Comparison of ENCODE assay signal across 19 mouse cellular contexts in the genomic region with DNA sequence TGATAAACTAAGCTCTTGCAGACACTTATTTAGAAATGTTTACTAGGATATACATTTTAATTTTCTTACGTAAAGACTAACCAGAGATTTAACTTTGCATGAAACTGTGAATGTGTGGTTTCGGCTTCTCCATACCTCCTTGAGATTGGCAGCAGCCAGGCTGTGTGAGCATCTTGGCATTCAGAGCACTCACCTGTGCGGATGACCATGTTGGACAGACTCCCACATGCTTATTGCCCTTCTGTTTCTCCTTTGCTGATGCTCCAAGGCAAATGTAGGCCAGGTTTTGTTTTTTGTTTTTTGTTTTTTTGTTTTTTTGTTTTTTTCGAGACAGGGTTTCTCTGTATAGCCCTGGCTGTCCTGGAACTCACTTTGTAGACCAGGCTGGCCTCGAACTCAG. TPM values are rescaled to one million over a fixed set of nuclear protein-coding genes. Genes with fewer than 3 reads are reported as not detected.
"Had no signal": no experiment of that assay in that cellular context is flagged by ENCODE, and none has a peak within 500 bp of the region (broad histone marks: within the 10 kb centered on the region; RNA-seq: fewer than 3 reads in every experiment).

No protein-coding gene starts in this region.

- H3K4me1 ChIP-seq: kidney, embryonic 15.5 days; limb, embryonic 10.5 days; lung, embryonic 15.5 days; midbrain, embryonic 10.5 days had no signal

- H3K9me3 ChIP-seq: kidney, embryonic 15.5 days; limb, embryonic 10.5 days; limb, embryonic 13.5 days; liver, embryonic 12.5 days; liver, embryonic 15.5 days; lung, embryonic 15.5 days; megakaryocyte, embryonic 14.5 days; midbrain, embryonic 10.5 days had no signal

- H3K27ac ChIP-seq: kidney, embryonic 15.5 days; limb, embryonic 10.5 days; limb, embryonic 13.5 days; liver, embryonic 12.5 days; liver, embryonic 15.5 days; lung, embryonic 15.5 days; midbrain, embryonic 10.5 days had no signal

- H3K4me2 ChIP-seq: kidney, embryonic 15.5 days; limb, embryonic 13.5 days; liver, embryonic 12.5 days; liver, embryonic 15.5 days; lung, embryonic 15.5 days had no signal

- ATAC-seq: liver, embryonic 12.5 days had no signal

- H3K27me3 ChIP-seq: kidney, embryonic 15.5 days; limb, embryonic 13.5 days; liver, embryonic 12.5 days; liver, embryonic 15.5 days; lung, embryonic 15.5 days; megakaryocyte, embryonic 14.5 days had no signal

- DNase-seq: kidney, postnatal 10 days; kidney, postnatal 36 days; liver; lung, adult 18-20 months; lung, postnatal 10 days; lung, postnatal 36 days; midbrain, embryonic 14.5 days; thymus, adult 2 months; thymus, postnatal 36 days had no signal

- H3K4me3 ChIP-seq: kidney, embryonic 15.5 days; limb, embryonic 10.5 days; limb, embryonic 13.5 days; liver, embryonic 12.5 days; liver, embryonic 15.5 days; lung, embryonic 15.5 days; megakaryocyte, embryonic 14.5 days; midbrain, embryonic 10.5 days had no signal

- H3K9ac ChIP-seq: kidney, embryonic 15.5 days; limb, embryonic 13.5 days; liver, embryonic 12.5 days; liver, embryonic 15.5 days; lung, embryonic 15.5 days had no signal

- H3K36me3 ChIP-seq: kidney, embryonic 15.5 days; lung, embryonic 15.5 days had no signal

RNA-seq across cellular contexts. Expression of a gene that starts 44.2 kb away (rescaled TPM):
- total RNA-seq: left cerebral cortex, adult 18-20 months had no signal
- polyA plus RNA-seq: small intestine, adult 2 months had no signal
